Mouse (Mus musculus): ENCODE measurements around the gene Supt16. TPM values are rescaled to one million over a fixed set of nuclear protein-coding genes. Genes with fewer than 3 reads are reported as not detected.
A peak's percentile ranks its signal among the peaks of the same experiment; 100 is the strongest.

The Supt16 gene
- 62.7 and 68.4 TPM in 2 replicates for polyA plus RNA-seq (2015; fragmentation: Nextera tagmentation; extraction: Ambion mirVana)

DNA sequence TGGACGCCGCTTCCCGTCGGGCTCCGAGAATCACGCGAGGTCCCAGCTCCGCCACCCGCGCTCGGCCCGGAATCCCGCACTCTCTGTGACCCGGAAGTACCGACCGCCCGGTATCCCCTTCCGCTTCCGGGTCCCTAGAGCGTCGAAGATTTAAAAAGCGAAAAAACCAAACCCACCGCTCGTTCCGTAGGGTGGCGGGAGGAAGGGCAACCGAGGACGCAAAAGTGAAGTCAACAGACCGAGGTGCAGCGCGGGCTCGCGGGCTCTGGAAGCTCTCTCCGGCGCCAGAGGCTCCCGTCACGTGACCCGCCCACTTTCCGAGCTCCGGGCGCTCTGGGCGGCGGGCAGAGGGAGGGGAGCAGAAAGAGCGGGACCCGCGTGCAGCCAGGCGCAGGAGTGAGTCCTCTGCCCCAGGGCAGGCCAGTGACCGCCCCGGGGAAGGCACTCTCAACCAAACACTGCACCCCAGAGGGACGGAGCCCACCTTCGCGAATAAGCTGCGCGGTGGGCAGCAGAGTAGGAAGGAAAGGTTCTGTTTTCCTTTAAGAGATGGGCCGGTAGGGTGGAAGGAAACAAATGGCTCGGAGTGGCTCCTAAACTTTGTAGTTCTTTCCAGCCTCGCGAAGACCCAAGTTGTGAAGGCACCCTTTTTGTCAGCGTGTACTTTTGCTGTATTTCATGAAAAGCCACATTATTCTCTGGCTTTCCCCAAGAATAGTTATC is at the start of gene Supt16:
Supt16 (minus strand) TSS at position 261 of the 723 bp plus-strand sequence.
- H3K27ac ChIP-seq, result peak within 1 kb of the TSS; percentile 93
- WGBS, result under 1% methylated on average over 54 of the region's 59 CpGs

GRCm38 (mm10) chr14:52246129-52246528 is 48.9 kb upstream of the Supt16 start:
- Histone ChIP-seq H3K36me3 (0 out of 2 replicates have a peak, but pooled peaks cover 4% of the 10 kb centered on the region), H3K4me1 (replicated peaks) (peaks cover 18% of the 10 kb centered on the region), H3K4me2 (replicated peaks) (no peak overlapping the region), H3K27ac (no peak overlapping the region), H3K9me3 (no peaks in the 10 kb centered on the region), H3K27me3 (no peaks in the 10 kb centered on the region), H3K4me3 (replicated peaks) (no peak overlapping the region), H3K9ac (replicated peaks) (no peak overlapping the region)
- ATAC-seq, result no peak
- 86% methylated on average over 4 of the region's 4 CpGs for WGBS

More for the DNA sequence above, at the start of gene Supt16:
- peak within 1 kb of the TSS; percentile 99 for H3K9ac ChIP-seq (replicated peaks)
- H3K9me3 ChIP-seq, result no peaks in the 10 kb centered on the region
- H3K4me1 ChIP-seq (replicated peaks), result peaks cover 25% of the 10 kb centered on the region
- peak within 1 kb of the TSS; percentile 100 for H3K4me3 ChIP-seq (replicated peaks)
- no peaks in the 10 kb centered on the region for H3K27me3 ChIP-seq
- H3K4me2 ChIP-seq (replicated peaks), result peak within 1 kb of the TSS; percentile 89
- peak; percentile 99 for ATAC-seq
- peaks cover 32% of the 10 kb centered on the region for H3K36me3 ChIP-seq

DNA sequence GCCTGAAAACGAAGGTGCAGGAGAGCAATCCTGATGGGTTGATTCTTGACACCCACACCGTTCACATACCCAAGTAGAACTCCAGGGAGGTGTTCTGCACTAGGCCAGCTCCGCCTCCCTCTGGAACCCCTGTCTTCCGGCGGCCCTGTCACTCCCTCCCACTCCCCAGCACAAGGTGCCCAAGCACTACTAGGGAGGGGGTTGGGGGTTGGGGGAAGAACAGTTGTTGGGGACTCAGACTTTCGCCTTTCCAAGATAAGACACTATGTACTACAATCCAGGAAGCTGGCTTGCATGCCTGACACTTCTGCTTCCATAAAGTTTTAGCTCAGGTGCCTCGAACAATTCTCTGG is 47.5 kb upstream of the Supt16 start:
- peak overlapping the region; percentile 82 for H3K4me3 ChIP-seq (replicated peaks)
- no peaks in the 10 kb centered on the region for H3K9me3 ChIP-seq
- peaks cover 18% of the 10 kb centered on the region for H3K4me1 ChIP-seq (replicated peaks)
- no peaks in the 10 kb centered on the region for H3K36me3 ChIP-seq
- peak overlapping the region; percentile 68 for H3K27ac ChIP-seq
- ATAC-seq, result no peak; the same call in 1 of the 2 replicates
- H3K9ac ChIP-seq (replicated peaks), result peak overlapping the region; percentile 91
- peak overlapping the region; percentile 89 for H3K4me2 ChIP-seq (replicated peaks)
- no peaks in the 10 kb centered on the region for H3K27me3 ChIP-seq
- 13% methylated on average over 7 of the region's 7 CpGs for WGBS

GRCm38 (mm10) chr14:52244041-52244689 is 46.9 kb upstream of the Supt16 start:
- Histone ChIP-seq H3K27me3 (no peaks in the 10 kb centered on the region), H3K27ac (peak overlapping the region; percentile 68), H3K4me1 (replicated peaks) (peaks cover 18% of the 10 kb centered on the region), H3K4me2 (replicated peaks) (peak overlapping the region; percentile 89), H3K9ac (replicated peaks) (peak overlapping the region; percentile 91), H3K4me3 (replicated peaks) (peak overlapping the region; percentile 82), H3K36me3 (no peaks in the 10 kb centered on the region), H3K9me3 (no peaks in the 10 kb centered on the region)
- under 1% methylated on average over 32 of the region's 32 CpGs for WGBS
- ATAC-seq, result peak; percentile 99

DNA sequence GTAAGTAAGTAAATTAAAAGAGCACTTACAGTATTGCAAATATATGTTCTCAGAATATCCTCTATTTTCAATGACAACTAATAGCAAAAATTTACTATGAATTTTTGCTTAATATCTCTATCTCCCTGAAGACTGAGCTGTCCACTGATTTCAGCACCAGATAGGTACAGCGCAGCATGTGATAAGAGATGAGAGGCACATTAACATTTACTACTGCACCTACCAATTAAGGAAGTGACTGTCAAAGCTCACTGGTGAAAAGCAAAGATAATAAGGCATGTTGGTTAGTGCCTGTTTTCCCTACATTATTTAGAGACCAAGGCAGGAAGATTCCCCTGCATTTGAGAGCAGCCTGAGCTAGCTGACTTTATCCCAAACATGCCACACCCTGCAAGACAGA is 39.0 kb upstream of the Supt16 start:
- Histone ChIP-seq H3K4me2 (replicated peaks) (no peak overlapping the region), H3K4me1 (replicated peaks) (no peaks in the 10 kb centered on the region), H3K36me3 (peaks cover 59% of the 10 kb centered on the region), H3K27me3 (no peaks in the 10 kb centered on the region), H3K9me3 (no peaks in the 10 kb centered on the region), H3K27ac (no peak overlapping the region), H3K4me3 (replicated peaks) (no peak overlapping the region), H3K9ac (replicated peaks) (no peak overlapping the region)
- ATAC-seq, result no peak
- 97% methylated on average over 1 of the region's 1 CpGs for WGBS

DNA sequence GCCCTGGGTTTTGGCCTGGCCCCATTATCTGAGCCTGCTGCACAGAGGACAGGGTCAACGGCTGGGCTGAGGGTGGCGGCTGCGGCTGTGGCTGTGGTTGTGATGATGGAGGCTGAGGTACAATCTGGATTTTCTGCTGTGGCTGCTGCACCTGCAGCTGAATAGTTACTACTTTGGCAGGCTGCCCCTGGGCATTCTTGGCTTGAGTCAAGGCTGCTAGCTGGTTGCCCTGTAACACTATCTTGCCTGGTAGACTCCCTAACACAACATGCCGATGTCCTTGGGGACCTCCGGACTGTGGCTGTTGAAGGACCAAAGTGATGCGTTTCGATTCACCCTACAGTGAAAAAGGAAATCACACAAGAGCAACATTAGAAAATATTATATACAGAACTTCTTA is 37.9 kb upstream of the Supt16 start:
- Histone ChIP-seq H3K4me1 (replicated peaks) (no peaks in the 10 kb centered on the region), H3K36me3 (peaks cover 69% of the 10 kb centered on the region), H3K4me3 (replicated peaks) (no peak overlapping the region), H3K9me3 (no peaks in the 10 kb centered on the region), H3K9ac (replicated peaks) (no peak overlapping the region), H3K4me2 (replicated peaks) (no peak overlapping the region), H3K27ac (no peak overlapping the region), H3K27me3 (no peaks in the 10 kb centered on the region)
- ATAC-seq, result no peak
- 97% methylated on average over 7 of the region's 7 CpGs for WGBS

GRCm38 (mm10) chr14:52232249-52232648 is 35.0 kb upstream of the Supt16 start:
- Histone ChIP-seq H3K36me3 (peaks cover 94% of the 10 kb centered on the region), H3K4me3 (replicated peaks) (no peak overlapping the region), H3K4me1 (replicated peaks) (no peaks in the 10 kb centered on the region), H3K27ac (no peak overlapping the region), H3K9me3 (no peaks in the 10 kb centered on the region), H3K4me2 (replicated peaks) (no peak overlapping the region), H3K9ac (replicated peaks) (no peak overlapping the region), H3K27me3 (no peaks in the 10 kb centered on the region)
- ATAC-seq, result no peak
- 87% methylated on average over 6 of the region's 6 CpGs for WGBS

DNA sequence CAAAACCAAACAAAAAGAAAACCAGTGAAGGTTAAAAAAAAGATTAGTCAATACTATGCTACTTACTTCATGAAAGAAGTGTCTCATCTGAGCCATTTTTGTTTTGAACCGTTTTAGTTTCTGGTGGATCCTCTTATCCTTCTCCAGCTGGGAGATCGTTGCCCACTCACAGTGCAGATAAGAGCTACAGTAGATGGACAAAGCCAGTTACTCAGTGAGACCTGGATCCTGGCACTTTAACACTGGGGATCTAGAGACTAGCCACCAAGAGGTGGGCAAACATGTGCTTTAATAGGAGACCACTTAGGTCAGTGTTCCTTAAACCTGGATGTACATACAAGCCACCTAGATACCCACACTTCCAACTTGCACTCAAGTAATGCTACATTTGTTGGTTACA is 28.8 kb upstream of the Supt16 start:
- Histone ChIP-seq H3K9me3 (no peaks in the 10 kb centered on the region), H3K4me3 (replicated peaks) (no peak overlapping the region), H3K36me3 (peaks cover 93% of the 10 kb centered on the region), H3K9ac (replicated peaks) (no peak overlapping the region), H3K4me1 (replicated peaks) (no peaks in the 10 kb centered on the region), H3K4me2 (replicated peaks) (no peak overlapping the region), H3K27me3 (no peaks in the 10 kb centered on the region), H3K27ac (no peak overlapping the region)
- WGBS, result 92% methylated on average over 2 of the region's 2 CpGs
- ATAC-seq, result no peak

DNA sequence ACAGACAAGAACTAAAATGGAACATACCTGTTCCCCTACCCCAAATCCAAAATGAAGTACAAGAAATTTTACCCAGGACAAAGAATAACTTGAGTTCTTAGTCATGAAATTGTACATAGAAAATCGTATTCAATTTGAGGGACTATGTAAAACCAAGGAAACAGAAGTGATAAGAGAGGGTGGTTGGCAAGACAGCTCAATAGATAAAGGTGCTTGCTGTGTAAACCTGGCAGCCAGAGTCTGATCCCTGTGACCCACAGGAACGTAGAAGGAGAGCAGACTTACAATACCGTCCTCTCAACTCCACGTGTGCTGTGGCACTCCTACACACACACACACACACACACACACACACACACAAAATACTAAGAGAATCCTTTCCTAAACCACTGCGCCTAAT is 20.0 kb upstream of the Supt16 start:
- no peak overlapping the region for H3K4me2 ChIP-seq (replicated peaks)
- ATAC-seq, result no peak
- no peak overlapping the region for H3K4me3 ChIP-seq (replicated peaks)
- WGBS, result 87% methylated on average over 5 of the region's 5 CpGs
- peaks cover 93% of the 10 kb centered on the region for H3K36me3 ChIP-seq
- H3K9ac ChIP-seq (replicated peaks), result no peak overlapping the region
- no peaks in the 10 kb centered on the region for H3K27me3 ChIP-seq
- H3K27ac ChIP-seq, result no peak overlapping the region
- no peaks in the 10 kb centered on the region for H3K4me1 ChIP-seq (replicated peaks)
- no peaks in the 10 kb centered on the region for H3K9me3 ChIP-seq

- Histone ChIP-seq H3K4me2 (replicated peaks) (no peak overlapping the region), H3K4me3 (replicated peaks) (no peak overlapping the region), H3K9ac (replicated peaks) (no peak overlapping the region), H3K9me3 (no peaks in the 10 kb centered on the region), H3K27ac (no peak overlapping the region), H3K4me1 (replicated peaks) (peaks cover 25% of the 10 kb centered on the region), H3K27me3 (no peaks in the 10 kb centered on the region), H3K36me3 (peaks cover 42% of the 10 kb centered on the region)
- no peak for ATAC-seq
- 96% methylated on average over 4 of the region's 4 CpGs for WGBS
Observed at GRCm38 (mm10) chr14:52199412-52199811, 2.2 kb upstream of the Supt16 start.

- Histone ChIP-seq H3K36me3 (peaks cover 39% of the 10 kb centered on the region), H3K4me3 (replicated peaks) (peak overlapping the region; percentile 100), H3K4me2 (replicated peaks) (peak overlapping the region; percentile 89), H3K9me3 (no peaks in the 10 kb centered on the region), H3K27me3 (no peaks in the 10 kb centered on the region), H3K4me1 (replicated peaks) (peaks cover 25% of the 10 kb centered on the region), H3K27ac (no peak overlapping the region), H3K9ac (replicated peaks) (peak overlapping the region; percentile 39; the same call in 1 of the 2 replicates)
- WGBS, result 17% methylated on average over 3 of the region's 3 CpGs
- ATAC-seq, result no peak
Observed at GRCm38 (mm10) chr14:52198141-52198540, 925 bp upstream of the Supt16 start.

Measured in midbrain, embryonic 13.5 days (tissue).